Mouse (Mus musculus) heart, embryonic 14.5 days (tissue): ENCODE measurements around the gene Snip1. TPM values are rescaled to one million over a fixed set of nuclear protein-coding genes. Genes with fewer than 3 reads are reported as not detected.

Source experiments
- ATAC-seq: fragments of 200-750 bp; cut with Nextera tagmentation; 2 replicates; pipeline ENCODE4 v1.8.0; 2017; ENCODE audit warnings: low read depth, moderate TSS enrichment; ENCODE audit not compliant: insufficient number of reproducible peaks, insufficient read depth, low FRiP score
- H3K27ac ChIP-seq, 2 experiments: fragments of 200-500 bp in 1 of 2; fragments of 300-500 bp in 1 of 2; sonication (generic) in 1 of 2; replicated peaks in 1 of 2; 2 replicates each; pipeline ENCODE4 v1.5.1; 2012 to 2014; ENCODE audit warnings: low read depth in 2 of 2, low read length in 2 of 2, control low read depth in 1 of 2, mild to moderate bottlenecking in 1 of 2, mixed read lengths in 1 of 2; ENCODE audit not compliant: control insufficient read depth in 1 of 2, insufficient read depth in 1 of 2
- H3K27me3 ChIP-seq: fragments of 300-500 bp; sonication (generic); 2 replicates; pipeline ENCODE4 v1.6.1; 2014; ENCODE audit warnings: mild to moderate bottlenecking, low read length, control low read depth; ENCODE audit not compliant: control insufficient read depth, insufficient read depth
- H3K36me3 ChIP-seq: fragments of 300-500 bp; sonication (generic); 2 replicates; pipeline ENCODE4 v1.6.1; 2014; ENCODE audit warnings: mild to moderate bottlenecking, control low read depth, low read length, mixed read lengths; ENCODE audit not compliant: control insufficient read depth, insufficient read depth
- H3K4me1 ChIP-seq, 2 experiments: fragments of 200-500 bp in 1 of 2; fragments of 300-500 bp in 1 of 2; sonication (generic) in 1 of 2; 2 replicates each; pipeline ENCODE4 v1.6.1; 2012 to 2014; ENCODE audit warnings: low read length in 2 of 2, control low read depth in 1 of 2, mixed read lengths in 1 of 2; ENCODE audit not compliant: control insufficient read depth in 2 of 2, insufficient read depth in 2 of 2
- H3K4me2 ChIP-seq: fragments of 300-500 bp; sonication (generic); 2 replicates; pipeline ENCODE4 v1.6.1; 2014; ENCODE audit warnings: mild to moderate bottlenecking, low read length
- H3K4me3 ChIP-seq, 2 experiments: fragments of 200-500 bp in 1 of 2; fragments of 300-500 bp in 1 of 2; sonication (generic) in 1 of 2; 2 replicates each; pipeline ENCODE4 v1.5.1; 2012 to 2014; ENCODE audit warnings: low read length in 2 of 2, mild to moderate bottlenecking in 2 of 2, control low read depth in 1 of 2, low read depth in 1 of 2, moderate library complexity in 1 of 2; ENCODE audit not compliant: control insufficient read depth in 1 of 2, insufficient read depth in 1 of 2
- H3K9ac ChIP-seq: fragments of 300-500 bp; sonication (generic); 2 replicates; pipeline ENCODE4 v1.6.1; 2014; ENCODE audit warnings: mild to moderate bottlenecking, low read length
- H3K9me3 ChIP-seq: fragments of 300-500 bp; sonication (generic); 2 replicates; pipeline ENCODE4 v1.6.1; 2016; ENCODE audit warnings: low read length, control low read depth; ENCODE audit not compliant: control insufficient read depth
- WGBS: fragments of 180-500 bp; shearing (Covaris S2); extraction: QIAGEN DNeasy Blood & Tissue Kit; methylation state at CpG from one replicate; pipeline ENCODE4 v1.1.7; 2014; 5-methylcytosine and 5-hydroxymethylcytosine counted together
- polyA plus RNA-seq: library from polyadenylated mRNA; unstranded; fragments of >200 nt; fragmentation: Nextera tagmentation; extraction: Ambion mirVana; gene quantifications from 2 replicates; pipeline ENCODE4 v1.2.1, GENCODE M21; 2014

Snip1 gene
- polyA plus RNA-seq, 1 experiment from 2014 or later = 19.3 TPM

GRCm38 (mm10) chr4:125117902-125118320, 51.4 kb downstream of the Snip1 start:
- Histone ChIP-seq H3K4me1 (peaks cover 15 to 17% of the 10 kb centered on the region in 2 experiments), H3K9ac (no peak overlapping the region), H3K27me3 (no peaks in the 10 kb centered on the region), H3K9me3 (no peaks in the 10 kb centered on the region), H3K4me3 (no peak overlapping the region), H3K4me2 (no peak overlapping the region), H3K36me3 (peaks cover 25% of the 10 kb centered on the region), H3K27ac (no peak overlapping the region)
- 74% methylated on average over 7 of the region's 7 CpGs for WGBS
- ATAC-seq = no peak

- Histone ChIP-seq H3K27me3 (no peaks in the 10 kb centered on the region), H3K36me3 (peaks cover 25% of the 10 kb centered on the region), H3K4me3 (no peak overlapping the region), H3K4me1 (peaks cover 20 to 23% of the 10 kb centered on the region in 2 experiments), H3K9me3 (no peaks in the 10 kb centered on the region), H3K4me2 (no peak overlapping the region), H3K27ac (no peak overlapping the region), H3K9ac (no peak overlapping the region)
- ATAC-seq = no peak
- WGBS = 40% methylated on average over 10 of the region's 10 CpGs
These were observed 52.6 kb downstream of the Snip1 start for GRCm38 (mm10) chr4:125119070-125119469.

- H3K4me3 ChIP-seq = no peak overlapping the region
- no peaks in the 10 kb centered on the region for H3K9me3 ChIP-seq
- no peak overlapping the region for H3K4me2 ChIP-seq
- peaks cover 25 to 28% of the 10 kb centered on the region in 2 experiments for H3K4me1 ChIP-seq
- no peak for ATAC-seq
- no peaks in the 10 kb centered on the region for H3K27me3 ChIP-seq
- no peak overlapping the region for H3K27ac ChIP-seq
- WGBS = 80% methylated on average over 11 of the region's 11 CpGs
- peaks cover 25% of the 10 kb centered on the region for H3K36me3 ChIP-seq
- no peak overlapping the region for H3K9ac ChIP-seq
These were observed 53.2 kb downstream of the Snip1 start for GRCm38 (mm10) chr4:125119721-125120120.

GRCm38 (mm10) chr4:125122431-125123278, 56.2 kb downstream of the Snip1 start:
- Histone ChIP-seq H3K27me3 (no peaks in the 10 kb centered on the region), H3K4me1 (peaks cover 27 to 36% of the 10 kb centered on the region in 2 experiments), H3K27ac (peak overlapping the region in 1 of 2 experiments; percentile 39; a peak in 1 of 4 replicates), H3K9me3 (no peaks in the 10 kb centered on the region), H3K4me2 (peak overlapping the region; percentile 34; the same call in 1 of the 2 replicates), H3K4me3 (no peak overlapping the region), H3K36me3 (peaks cover 25% of the 10 kb centered on the region), H3K9ac (peak overlapping the region; percentile 42)
- ATAC-seq = no peak
- 22% methylated on average over 16 of the region's 16 CpGs for WGBS

- Histone ChIP-seq H3K4me3 (no peak overlapping the region), H3K9me3 (no peaks in the 10 kb centered on the region), H3K27ac (peak overlapping the region in 1 of 2 experiments; percentile 39; a peak in 1 of 4 replicates), H3K9ac (peak overlapping the region; percentile 42), H3K36me3 (peaks cover 25% of the 10 kb centered on the region), H3K27me3 (no peaks in the 10 kb centered on the region), H3K4me2 (no peak overlapping the region), H3K4me1 (peaks cover 30 to 36% of the 10 kb centered on the region in 2 experiments)
- WGBS = 76% methylated on average over 7 of the region's 7 CpGs
- no peak for ATAC-seq
These were observed 56.8 kb downstream of the Snip1 start for GRCm38 (mm10) chr4:125123279-125123671.

Other genes starting within 250 kb of the Snip1 start
- gene Yrdc, start 216.0 kb upstream of the Snip1 start, polyA plus RNA-seq = 23.1 and 28.1 TPM in 2 replicates
- gene 1110065P20Rik, start 215.5 kb upstream of the Snip1 start, polyA plus RNA-seq = 48.8 and 56.9 TPM in 2 replicates
- gene Maneal, start 204.5 kb upstream of the Snip1 start, polyA plus RNA-seq = 0.14 and 0.16 TPM in 2 replicates
- not detected in 2 replicates for gene Epha10, start 185.8 kb upstream of the Snip1 start, polyA plus RNA-seq
- gene 9930104L06Rik, start 129.6 kb upstream of the Snip1 start, polyA plus RNA-seq = 3.2 and 4.3 TPM in 2 replicates
- 95.1 and 98.7 TPM in 2 replicates for gene Cdca8, start 127.4 kb upstream of the Snip1 start, polyA plus RNA-seq
- 8.3 and 9.5 TPM in 2 replicates for gene Rspo1, start 80.2 kb upstream of the Snip1 start, polyA plus RNA-seq
- gene Gnl2, start 50.1 kb upstream of the Snip1 start, polyA plus RNA-seq = 53.2 and 58.5 TPM in 2 replicates
- gene Dnali1, start 969 bp upstream of the Snip1 start, polyA plus RNA-seq = not detected in 2 replicates
- gene Meaf6, start 18.5 kb downstream of the Snip1 start, polyA plus RNA-seq = 43.8 and 46.0 TPM in 2 replicates
- 1.1 and 1.3 TPM in 2 replicates for gene Zc3h12a, start 61.2 kb downstream of the Snip1 start, polyA plus RNA-seq